Mouse (Mus musculus) spleen, adult 2 months (tissue): Measurements from ENCODE around the gene Ltbp3.

Experiments
- CTCF ChIP-seq: fragments of 200-500 bp; IDR thresholded peaks from 2 replicates; pipeline ENCODE4 v1.5.1; 2011; ENCODE audit warnings: mild to moderate bottlenecking, inconsistent platforms; ENCODE audit not compliant: insufficient read depth, insufficient read length, insufficient replicate concordance; ENCODE audit errors: extremely low read depth
- POLR2A ChIP-seq: fragments of 200-500 bp; IDR thresholded peaks from 2 replicates; pipeline ENCODE4 v1.6.1; 2011; ENCODE audit warnings: low read depth, low read length, inconsistent platforms

DNA sequence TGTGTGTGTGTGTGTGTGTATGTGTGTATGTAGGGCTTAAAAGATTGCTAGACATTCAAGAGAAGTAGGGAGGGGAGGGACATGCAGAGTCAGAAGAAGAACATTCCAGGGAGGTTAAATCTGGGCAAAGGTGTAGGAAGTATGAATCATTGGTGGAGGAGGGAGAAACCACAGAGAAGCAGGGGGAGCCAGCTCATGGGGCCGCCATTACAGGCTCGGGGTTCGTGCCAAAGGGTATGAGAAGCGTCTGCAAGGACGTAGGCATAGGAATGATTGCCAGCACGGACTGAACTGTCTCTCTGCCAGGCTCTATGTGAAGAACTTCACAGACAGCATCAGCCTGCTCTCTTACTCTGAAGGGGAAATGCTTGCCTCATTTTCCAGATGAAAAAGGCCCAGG, 8.8 kb downstream of the Ltbp3 start:
- TF ChIP-seq CTCF (no peak), POLR2A (no peak)
